Mouse (Mus musculus) CD4-positive helper T cell, adult 2 months (primary cell): ENCODE results near the gene Psd.

ENCODE experiments used
- DNase-seq: peaks from one replicate; pipeline ENCODE4 v3.0.0-alpha.2; 2012; ENCODE audit warnings: low read depth, missing footprints, low spot score

Gene Psd

GRCm38 (mm10) chr19:46338942-46339286, 12.0 kb upstream of the Psd start:
- no peak for DNase-seq

- peak; percentile 94 for DNase-seq
These were observed 11.5 kb upstream of the Psd start, which contains the start of gene Cuedc2 for GRCm38 (mm10) chr19:46338331-46338936. Cuedc2 (minus strand) TSS chr19:46338702.

- DNase-seq: no peak
These were observed 10.9 kb upstream of the Psd start for GRCm38 (mm10) chr19:46337719-46338330.

GRCm38 (mm10) chr19:46333906-46334305, 7.0 kb upstream of the Psd start:
- no peak for DNase-seq

DNA sequence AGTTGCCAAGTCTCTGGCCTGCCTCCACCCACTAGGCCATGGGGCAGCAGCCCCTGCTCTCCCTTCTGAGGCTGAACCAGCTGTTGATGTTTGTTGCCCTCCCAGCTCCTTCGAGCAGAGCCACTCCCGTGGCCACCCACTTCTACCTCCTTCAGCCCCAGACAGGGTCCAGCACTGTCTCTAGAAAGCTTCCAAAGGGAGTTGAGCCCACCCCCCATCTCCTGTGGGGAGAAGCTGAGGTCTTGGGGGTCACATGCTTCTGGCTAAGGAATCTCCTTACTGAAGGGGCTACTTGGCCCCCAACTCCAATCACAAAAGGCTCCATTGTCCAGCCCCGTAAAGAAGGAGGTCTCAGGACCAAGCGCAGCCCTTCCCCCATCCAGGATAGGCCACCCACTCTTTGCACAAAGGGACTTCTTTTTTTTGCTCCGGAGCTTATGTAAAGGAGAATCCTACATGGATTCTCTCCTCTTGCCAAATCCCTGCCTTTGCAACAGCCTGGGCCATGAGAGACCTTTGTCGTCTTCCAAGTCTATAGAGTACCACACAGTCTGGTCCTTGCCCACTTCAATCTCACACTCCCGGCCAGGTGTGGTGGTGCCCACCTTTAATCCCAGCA, 5.9 kb upstream of the Psd start:
- DNase-seq: no peak

- DNase-seq: no peak
These were observed 5.0 kb upstream of the Psd start for GRCm38 (mm10) chr19:46331936-46332335.

GRCm38 (mm10) chr19:46331326-46331725, 4.4 kb upstream of the Psd start:
- no peak for DNase-seq

DNA sequence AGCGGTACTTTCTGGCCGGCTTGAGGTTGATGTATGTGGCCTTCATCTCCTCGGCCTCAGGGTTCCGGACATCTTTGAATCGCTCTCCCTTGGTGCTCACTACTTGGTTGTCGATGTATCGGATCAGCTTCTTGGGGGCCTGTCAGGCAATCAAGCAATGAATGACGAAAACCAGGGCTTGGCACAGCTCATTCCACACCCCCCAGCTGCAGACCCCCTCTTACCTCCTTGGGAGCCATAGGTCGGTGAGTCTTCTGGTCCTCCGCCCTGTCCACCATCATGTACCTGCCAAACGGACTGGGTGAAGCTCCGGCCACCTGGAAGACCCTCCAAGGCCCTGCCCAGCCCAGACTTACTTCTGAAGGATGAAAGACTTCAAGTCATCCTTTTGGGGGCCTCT, 3.7 kb upstream of the Psd start:
- DNase-seq: no peak

- DNase-seq: peak; percentile 62
These were observed 3.0 kb upstream of the Psd start for GRCm38 (mm10) chr19:46329951-46330350.

- DNase-seq: peak; percentile 52
These were observed 2.2 kb upstream of the Psd start for GRCm38 (mm10) chr19:46329031-46329641.

DNA sequence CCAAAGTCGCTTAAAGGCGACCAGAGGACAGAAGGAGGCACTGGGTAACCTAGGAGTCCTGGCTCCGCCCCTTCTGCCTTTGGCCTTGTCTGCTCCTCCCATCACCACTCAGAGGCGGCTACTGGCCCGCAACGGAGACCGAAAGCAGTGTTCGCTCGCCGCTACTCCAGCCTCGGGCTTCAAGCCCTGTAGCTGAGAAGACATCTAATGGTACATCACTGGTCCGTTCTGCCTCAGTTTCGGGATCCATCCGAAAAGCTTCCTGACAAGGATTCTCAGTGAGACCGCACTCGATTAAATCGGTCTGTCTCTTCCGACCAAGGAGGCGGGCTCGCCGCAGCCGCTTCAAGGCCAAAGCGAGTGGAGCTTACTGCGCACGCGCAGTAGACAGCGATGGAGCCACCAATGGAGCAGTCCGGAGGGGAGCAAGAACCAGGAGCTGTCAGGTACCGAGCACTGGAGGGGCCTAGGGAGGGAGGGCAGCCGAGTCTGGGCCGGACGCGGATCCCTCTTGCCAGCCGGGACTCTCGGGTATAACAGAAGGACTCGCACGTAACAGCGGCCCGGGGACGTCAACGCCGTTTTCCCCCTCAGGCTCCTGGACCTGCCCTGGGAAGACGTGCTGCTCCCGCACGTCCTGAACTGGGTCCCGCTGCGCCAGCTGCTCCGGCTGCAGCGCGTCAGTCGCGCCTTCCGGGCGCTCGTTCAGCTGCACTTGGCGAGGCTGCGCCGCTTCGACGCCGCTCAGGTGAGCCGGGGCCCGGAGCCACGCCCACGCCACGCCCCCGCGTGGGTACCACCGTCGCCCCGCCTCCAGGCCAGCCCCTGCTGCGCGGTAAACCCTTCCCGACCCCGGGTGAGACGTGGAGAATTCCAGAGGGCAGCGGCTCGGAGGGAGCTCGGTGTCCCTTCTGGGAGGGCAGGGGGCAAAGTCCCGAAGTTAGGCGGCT, 1.4 kb upstream of the Psd start, which contains the start of gene Fbxl15:
TSS of gene Fbxl15 (plus strand) at position 104 of the 950 bp plus-strand sequence.
- DNase-seq: peak; percentile 95

GRCm38 (mm10) chr19:46327531-46328064, 642 bp upstream of the Psd start:
- DNase-seq: no peak

- no peak for DNase-seq
These were observed 769 bp downstream of the Psd start for GRCm38 (mm10) chr19:46326019-46326755.

DNA sequence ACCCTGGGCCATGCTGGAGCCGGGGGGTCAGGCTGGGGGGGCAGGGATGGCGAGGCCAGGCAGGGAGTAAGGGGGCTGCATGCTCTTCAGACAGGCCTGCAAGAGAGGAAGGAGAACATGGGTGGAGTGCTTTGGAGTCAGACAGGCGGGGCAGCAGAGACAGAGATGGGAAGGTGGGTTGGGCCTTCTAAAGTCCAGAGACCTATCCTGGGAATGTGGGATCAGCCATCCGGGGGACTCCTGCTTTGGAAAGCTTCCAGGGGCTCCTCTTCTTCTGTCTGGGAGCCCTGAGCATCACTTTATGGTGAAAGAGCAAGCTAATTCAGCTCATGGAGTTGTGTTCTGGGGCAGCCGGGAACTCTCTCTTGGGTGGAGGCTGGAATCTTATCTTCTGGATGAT, 2.0 kb downstream of the Psd start:
- DNase-seq: no peak

- DNase-seq: no peak
These were observed 2.6 kb downstream of the Psd start for GRCm38 (mm10) chr19:46324366-46324765.

GRCm38 (mm10) chr19:46323716-46324115, 3.2 kb downstream of the Psd start:
- DNase-seq: no peak

- no peak for DNase-seq
These were observed 3.9 kb downstream of the Psd start for GRCm38 (mm10) chr19:46322996-46323572.

- DNase-seq: no peak
These were observed 4.6 kb downstream of the Psd start for GRCm38 (mm10) chr19:46322144-46322995.
